Mouse (Mus musculus): ENCODE results near the gene Gm20431. TPM values are rescaled to one million over a fixed set of nuclear protein-coding genes. Genes with fewer than 3 reads are reported as not detected.

Gene Gm20431
- polyA plus RNA-seq, 1 experiment from 2014 or later: 4.9 TPM

- Histone ChIP-seq H3K4me2 (ENCODE audit: low read depth, severe bottlenecking) (no peak overlapping the region), H3K36me3 (ENCODE audit: control insufficient read depth, insufficient read depth, low read length) (no peaks in the 10 kb centered on the region), H3K4me3 (ENCODE audit: low read depth, low read length) (no peak overlapping the region), H3K9ac (ENCODE audit: low read length) (no peak overlapping the region), H3K27ac (replicated peaks; ENCODE audit: low read depth, low read length) (no peak overlapping the region), H3K9me3 (ENCODE audit: control insufficient read depth, low read length) (no peaks in the 10 kb centered on the region; the same call in 1 of the 2 replicates), H3K27me3 (ENCODE audit: control insufficient read depth, insufficient read depth, low read length) (peaks cover 20% of the 10 kb centered on the region), H3K4me1 (ENCODE audit: control insufficient read depth, insufficient read depth, low read length) (peaks cover 9% of the 10 kb centered on the region; the same call in 1 of the 2 replicates)
- 85% methylated on average over 14 of the region's 14 CpGs for WGBS
- ATAC-seq (ENCODE audit: insufficient number of reproducible peaks, low FRiP score, low TSS enrichment, low read depth): no peak
- DNase-seq (ENCODE audit: low spot score): no peak
Observed at GRCm38 (mm10) chr2:167691871-167692661, 30.8 kb upstream of the Gm20431 start.

- H3K4me1 ChIP-seq (ENCODE audit: control insufficient read depth, insufficient read depth, low read length): peaks cover 9% of the 10 kb centered on the region; the same call in 1 of the 2 replicates
- no peak overlapping the region for H3K9ac ChIP-seq (ENCODE audit: low read length)
- H3K27me3 ChIP-seq (ENCODE audit: control insufficient read depth, insufficient read depth, low read length): peaks cover 20% of the 10 kb centered on the region
- H3K27ac ChIP-seq (replicated peaks; ENCODE audit: low read depth, low read length): no peak overlapping the region
- H3K4me2 ChIP-seq (ENCODE audit: low read depth, severe bottlenecking): no peak overlapping the region
- H3K36me3 ChIP-seq (ENCODE audit: control insufficient read depth, insufficient read depth, low read length): no peaks in the 10 kb centered on the region
- H3K9me3 ChIP-seq (ENCODE audit: control insufficient read depth, low read length): no peaks in the 10 kb centered on the region; the same call in 1 of the 2 replicates
- no peak overlapping the region for H3K4me3 ChIP-seq (ENCODE audit: low read depth, low read length)
- ATAC-seq (ENCODE audit: insufficient number of reproducible peaks, low FRiP score, low TSS enrichment, low read depth) (no peak), DNase-seq (ENCODE audit: low spot score) (no peak)
- WGBS: 95% methylated on average over 6 of the region's 6 CpGs
Observed at GRCm38 (mm10) chr2:167691410-167691809, 30.1 kb upstream of the Gm20431 start.

- Histone ChIP-seq H3K36me3 (ENCODE audit: control insufficient read depth, insufficient read depth, low read length) (no peaks in the 10 kb centered on the region), H3K4me1 (ENCODE audit: control insufficient read depth, insufficient read depth, low read length) (peaks cover 9% of the 10 kb centered on the region; the same call in 1 of the 2 replicates), H3K4me2 (ENCODE audit: low read depth, severe bottlenecking) (no peak overlapping the region), H3K27me3 (ENCODE audit: control insufficient read depth, insufficient read depth, low read length) (peaks cover 20% of the 10 kb centered on the region), H3K27ac (replicated peaks; ENCODE audit: low read depth, low read length) (no peak overlapping the region), H3K9ac (ENCODE audit: low read length) (no peak overlapping the region), H3K9me3 (ENCODE audit: control insufficient read depth, low read length) (no peaks in the 10 kb centered on the region; the same call in 1 of the 2 replicates), H3K4me3 (ENCODE audit: low read depth, low read length) (no peak overlapping the region)
- ATAC-seq (ENCODE audit: insufficient number of reproducible peaks, low FRiP score, low TSS enrichment, low read depth) (no peak), DNase-seq (ENCODE audit: low spot score) (no peak)
- WGBS: 88% methylated on average over 12 of the region's 12 CpGs
Observed at GRCm38 (mm10) chr2:167690962-167691311, 29.6 kb upstream of the Gm20431 start.

- WGBS: 67% methylated on average over 15 of the region's 15 CpGs
- no peaks in the 10 kb centered on the region; the same call in 1 of the 2 replicates for H3K9me3 ChIP-seq (ENCODE audit: control insufficient read depth, low read length)
- peaks cover 9% of the 10 kb centered on the region; the same call in 1 of the 2 replicates for H3K4me1 ChIP-seq (ENCODE audit: control insufficient read depth, insufficient read depth, low read length)
- no peak overlapping the region for H3K9ac ChIP-seq (ENCODE audit: low read length)
- ATAC-seq (ENCODE audit: insufficient number of reproducible peaks, low FRiP score, low TSS enrichment, low read depth) (no peak), DNase-seq (ENCODE audit: low spot score) (no peak)
- H3K4me2 ChIP-seq (ENCODE audit: low read depth, severe bottlenecking): peak overlapping the region; percentile 89
- H3K27ac ChIP-seq (replicated peaks; ENCODE audit: low read depth, low read length): no peak overlapping the region
- no peaks in the 10 kb centered on the region for H3K36me3 ChIP-seq (ENCODE audit: control insufficient read depth, insufficient read depth, low read length)
- peaks cover 22% of the 10 kb centered on the region for H3K27me3 ChIP-seq (ENCODE audit: control insufficient read depth, insufficient read depth, low read length)
- H3K4me3 ChIP-seq (ENCODE audit: low read depth, low read length): no peak overlapping the region; the same call in 1 of the 2 replicates
Observed at GRCm38 (mm10) chr2:167690219-167690961, 29.1 kb upstream of the Gm20431 start.

- Histone ChIP-seq H3K9ac (ENCODE audit: low read length) (peak within 1 kb of the TSS; percentile 58), H3K4me1 (ENCODE audit: control insufficient read depth, insufficient read depth, low read length) (peaks cover 9% of the 10 kb centered on the region; the same call in 1 of the 2 replicates), H3K9me3 (ENCODE audit: control insufficient read depth, low read length) (no peaks in the 10 kb centered on the region), H3K4me2 (ENCODE audit: low read depth, severe bottlenecking) (peak within 1 kb of the TSS; percentile 89), H3K27ac (replicated peaks; ENCODE audit: low read depth, low read length) (no peak within 1 kb of the TSS), H3K36me3 (ENCODE audit: control insufficient read depth, insufficient read depth, low read length) (no peaks in the 10 kb centered on the region), H3K27me3 (ENCODE audit: control insufficient read depth, insufficient read depth, low read length) (peaks cover 22% of the 10 kb centered on the region), H3K4me3 (ENCODE audit: low read depth, low read length) (peak within 1 kb of the TSS; percentile 54)
- ATAC-seq (ENCODE audit: insufficient number of reproducible peaks, low FRiP score, low TSS enrichment, low read depth) (no peak), DNase-seq (ENCODE audit: low spot score) (peak; percentile 77)
- under 1% methylated on average over 95 of the region's 99 CpGs for WGBS
Observed at GRCm38 (mm10) chr2:167689501-167690218, 28.4 kb upstream of the Gm20431 start, which contains the start of gene Tmem189. Tmem189 (minus strand) TSS chr2:167689822.

GRCm38 (mm10) chr2:167688498-167689451, 27.5 kb upstream of the Gm20431 start, which contains the start of gene Cebpb:
Cebpb (plus strand) TSS chr2:167688915.
- Histone ChIP-seq H3K4me3 (ENCODE audit: low read depth, low read length) (peak within 1 kb of the TSS; percentile 54), H3K27ac (replicated peaks; ENCODE audit: low read depth, low read length) (no peak within 1 kb of the TSS), H3K9me3 (ENCODE audit: control insufficient read depth, low read length) (no peaks in the 10 kb centered on the region), H3K4me1 (ENCODE audit: control insufficient read depth, insufficient read depth, low read length) (peaks cover 9% of the 10 kb centered on the region; the same call in 1 of the 2 replicates), H3K36me3 (ENCODE audit: control insufficient read depth, insufficient read depth, low read length) (no peaks in the 10 kb centered on the region), H3K27me3 (ENCODE audit: control insufficient read depth, insufficient read depth, low read length) (peaks cover 22% of the 10 kb centered on the region), H3K4me2 (ENCODE audit: low read depth, severe bottlenecking) (peak within 1 kb of the TSS; percentile 89), H3K9ac (ENCODE audit: low read length) (peak within 1 kb of the TSS; percentile 58)
- WGBS: 0% methylated on average over 106 of the region's 147 CpGs
- peak; percentile 75 for DNase-seq (ENCODE audit: low spot score)
- peak; percentile 40; the same call in 1 of the 2 replicates for ATAC-seq (ENCODE audit: insufficient number of reproducible peaks, low FRiP score, low TSS enrichment, low read depth)

- Histone ChIP-seq H3K4me3 (ENCODE audit: low read depth, low read length) (peak overlapping the region; percentile 54; the same call in 1 of the 2 replicates), H3K36me3 (ENCODE audit: control insufficient read depth, insufficient read depth, low read length) (no peaks in the 10 kb centered on the region), H3K27me3 (ENCODE audit: control insufficient read depth, insufficient read depth, low read length) (peaks cover 22% of the 10 kb centered on the region), H3K27ac (replicated peaks; ENCODE audit: low read depth, low read length) (no peak overlapping the region), H3K4me2 (ENCODE audit: low read depth, severe bottlenecking) (peak overlapping the region; percentile 89), H3K9me3 (ENCODE audit: control insufficient read depth, low read length) (no peaks in the 10 kb centered on the region), H3K4me1 (ENCODE audit: control insufficient read depth, insufficient read depth, low read length) (peaks cover 9% of the 10 kb centered on the region; the same call in 1 of the 2 replicates), H3K9ac (ENCODE audit: low read length) (no peak overlapping the region)
- peak; percentile 31 for ATAC-seq (ENCODE audit: insufficient number of reproducible peaks, low FRiP score, low TSS enrichment, low read depth)
- WGBS: 19% methylated on average over 12 of the region's 12 CpGs
- no peak for DNase-seq (ENCODE audit: low spot score)
Observed at GRCm38 (mm10) chr2:167688126-167688497, 26.8 kb upstream of the Gm20431 start.

Measured in limb, embryonic 11.5 days (tissue).